Mouse (Mus musculus) gastrocnemius, adult 8-10 months (tissue): ENCODE results near the gene Gramd1a. TPM values are rescaled to one million over a fixed set of nuclear protein-coding genes. Genes with fewer than 3 reads are reported as not detected.

Source experiments
- DNase-seq, 2 experiments: peaks; one replicate each; pipeline ENCODE4 v3.0.0; 2022; ENCODE audit warnings: low spot score in 2 of 2
- total RNA-seq, 4 experiments: library from RNA; stranded (reverse); gene quantifications; 2 replicates each; pipeline ENCODE4 v1.2.4; 2022

Gramd1a gene
- total RNA-seq, 4 experiments from 2014 or later: 30.7 to 40.2 (median 33.3) TPM

GRCm38 (mm10) chr7:31097583-31098248 is 58.0 kb downstream of the Gramd1a start:
- DNase-seq: peak; percentile 86 to 89

DNA sequence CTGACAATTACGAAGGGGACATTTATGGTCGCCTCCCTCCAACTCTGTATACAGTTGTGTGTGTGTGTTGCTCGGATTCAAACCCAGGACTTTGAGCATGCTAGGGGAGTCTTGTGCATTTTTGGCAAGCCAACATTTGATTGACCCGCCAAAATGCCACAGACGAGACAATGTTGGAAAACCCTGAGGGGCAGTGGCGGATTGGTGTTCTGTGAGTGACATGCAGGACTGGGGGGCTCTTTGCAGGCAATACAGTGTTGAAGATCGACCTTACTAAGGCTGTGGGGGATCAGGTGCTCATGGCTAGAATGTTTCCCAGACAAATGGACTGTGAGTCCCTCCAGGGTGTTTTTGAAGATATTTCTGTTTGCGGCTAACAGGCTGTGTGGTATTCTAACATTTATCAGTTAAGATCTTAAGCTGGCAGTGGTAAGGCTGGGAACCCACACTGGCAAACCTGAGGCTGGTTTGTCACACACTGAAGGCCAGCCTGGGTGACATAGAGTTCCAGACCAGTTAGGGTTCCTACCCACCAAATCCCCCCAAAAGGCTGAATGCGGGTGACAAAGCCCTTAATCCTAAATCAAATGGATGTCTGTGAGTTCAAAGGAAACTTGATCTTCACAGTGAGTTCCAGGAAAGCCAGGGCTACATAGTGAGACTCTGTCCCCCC is 58.7 kb downstream of the Gramd1a start:
- no peak for DNase-seq

DNA sequence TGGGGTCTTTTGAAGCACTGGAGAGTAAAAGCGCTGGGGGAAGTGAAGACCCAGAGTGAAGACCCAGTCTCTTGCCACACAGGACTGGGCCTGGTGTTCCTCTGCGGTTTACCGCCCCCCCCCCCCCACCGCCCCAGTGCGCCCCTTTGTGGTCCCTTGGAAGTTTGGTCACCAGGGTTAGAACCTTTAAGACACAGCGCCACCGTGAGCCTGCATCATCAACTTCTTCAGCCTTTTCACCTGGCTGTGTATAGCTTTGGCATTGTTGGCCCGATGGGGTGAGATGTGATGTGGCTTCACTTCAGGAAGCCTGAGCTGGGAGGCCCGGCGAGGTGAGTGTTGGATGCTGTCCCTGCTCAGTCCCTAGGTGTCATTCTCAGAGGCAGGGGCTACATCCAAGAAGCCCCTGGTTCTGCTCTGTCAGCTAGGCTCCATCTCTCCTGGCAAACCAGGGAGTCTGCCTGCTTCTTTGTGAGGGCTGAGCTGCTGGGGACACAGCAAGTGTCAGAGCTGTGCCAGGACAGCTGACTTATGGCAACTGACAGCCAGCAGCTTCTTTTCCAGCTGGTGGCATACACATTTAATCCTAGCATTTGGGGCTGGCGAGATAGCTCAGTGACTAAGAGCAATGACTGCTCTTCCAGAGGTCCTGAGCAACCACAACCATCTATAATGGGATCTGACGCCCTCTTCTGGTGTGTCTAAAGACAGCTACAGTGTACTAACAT is 60.8 kb downstream of the Gramd1a start:
- DNase-seq: no peak

GRCm38 (mm10) chr7:31089721-31090120 is 66.0 kb downstream of the Gramd1a start:
- DNase-seq: no peak

DNA sequence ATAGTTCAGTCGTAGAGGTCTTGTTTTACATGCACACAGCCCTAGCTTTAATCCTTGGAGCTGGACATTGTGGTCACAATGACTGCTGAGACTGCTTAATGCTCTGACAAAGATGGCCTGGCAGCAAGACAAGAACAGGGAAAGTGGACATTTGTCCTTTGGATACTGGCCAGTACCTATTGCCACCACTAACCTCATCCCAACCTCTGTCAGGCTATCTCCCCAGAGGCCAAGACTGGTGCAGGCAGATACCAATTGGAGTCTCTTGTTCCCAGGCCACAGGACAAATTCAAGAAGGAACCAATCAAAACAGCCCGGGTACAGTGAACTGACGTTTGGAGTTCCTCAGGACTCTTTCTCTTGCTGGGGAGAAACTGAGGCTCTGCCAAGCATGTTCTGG is 67.5 kb downstream of the Gramd1a start:
- DNase-seq: no peak

DNA sequence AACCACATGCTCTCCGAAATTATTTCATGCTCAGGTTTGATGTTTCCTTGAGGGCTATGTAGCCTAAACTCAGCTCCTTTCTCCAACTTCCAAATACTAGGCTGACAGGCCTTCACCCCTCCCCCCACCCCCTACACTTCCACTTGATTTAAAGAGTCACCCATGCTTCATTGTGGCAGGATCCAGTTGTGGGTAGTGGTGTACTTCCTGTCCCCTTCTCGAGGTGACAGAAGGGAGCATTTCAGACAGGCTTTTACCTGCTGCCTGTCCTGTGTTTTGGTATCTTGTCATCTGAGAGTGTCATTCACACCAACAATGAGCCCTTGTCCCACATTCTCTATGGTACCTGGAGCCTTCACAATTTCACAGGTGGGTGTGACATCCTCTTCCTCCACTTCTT is 68.4 kb downstream of the Gramd1a start:
- no peak for DNase-seq

- no peak for DNase-seq
Observed at GRCm38 (mm10) chr7:31086175-31086755, 69.4 kb downstream of the Gramd1a start.

GRCm38 (mm10) chr7:31085171-31085570 is 70.5 kb downstream of the Gramd1a start:
- no peak for DNase-seq

- no peak for DNase-seq
Observed at GRCm38 (mm10) chr7:31084140-31084539, 71.6 kb downstream of the Gramd1a start.

GRCm38 (mm10) chr7:31082831-31083588 is 72.7 kb downstream of the Gramd1a start:
- peak; percentile 80 to 83 for DNase-seq

GRCm38 (mm10) chr7:31082106-31082505 is 73.6 kb downstream of the Gramd1a start:
- no peak for DNase-seq

DNA sequence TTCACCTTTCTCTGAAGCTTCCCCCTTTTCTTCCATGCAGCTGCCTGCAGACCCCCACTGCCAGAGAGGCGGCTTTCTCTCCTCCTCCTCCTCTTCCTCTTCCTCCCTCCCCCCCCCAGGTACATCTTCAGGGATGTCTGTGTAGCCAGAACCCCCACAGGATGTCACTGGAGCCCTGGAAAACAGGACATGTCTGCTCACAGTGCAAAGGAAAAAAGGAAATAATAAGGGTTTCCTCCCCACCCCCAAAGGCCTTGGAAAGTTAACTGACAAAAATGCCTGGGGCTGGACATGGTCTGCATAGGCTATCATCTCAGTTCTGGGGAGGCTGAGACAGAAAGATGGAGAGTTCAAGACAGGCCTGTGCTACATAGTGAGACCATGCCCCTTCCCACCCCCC is 74.6 kb downstream of the Gramd1a start:
- no peak for DNase-seq

DNA sequence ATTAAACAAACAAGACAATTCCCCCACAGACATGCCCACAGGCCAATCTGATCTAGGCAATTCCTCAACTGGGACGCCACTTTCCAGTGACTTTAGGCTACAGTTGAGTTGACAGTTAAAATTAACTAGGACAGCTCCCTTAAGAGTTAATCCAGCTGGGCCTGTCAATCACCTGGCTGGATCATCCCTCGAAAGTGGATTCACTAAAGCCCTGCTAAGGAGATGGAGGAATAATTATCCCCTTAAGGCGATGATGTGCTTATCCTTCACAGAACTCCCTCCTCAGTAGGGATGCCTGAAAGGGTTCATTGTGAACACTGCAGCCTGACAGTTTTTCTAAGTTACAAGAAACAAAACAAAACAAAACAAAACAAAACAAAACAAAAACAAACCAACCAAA is 75.1 kb downstream of the Gramd1a start:
- no peak for DNase-seq

Other genes starting within 250 kb of the Gramd1a start
- gene Mag, start 241.0 kb downstream of the Gramd1a start, total RNA-seq: under 1 TPM in 3 of 4 experiments, not detected in 1; 0.47 to 0.65 (median 0.56) TPM
- gene Hamp2, start 231.2 kb downstream of the Gramd1a start, total RNA-seq: not detected
- under 1 TPM in 1 of 4 experiments, not detected in 3; 0.86 TPM for gene Hamp, start 211.9 kb downstream of the Gramd1a start, total RNA-seq
- gene Usf2, start 199.1 kb downstream of the Gramd1a start, total RNA-seq: 10 to 100 TPM; 75.5 to 96.0 (median 89.5) TPM
- gene Lsr, start 182.4 kb downstream of the Gramd1a start, total RNA-seq: under 1 TPM in 3 of 4 experiments, not detected in 1; 0.29 to 0.56 (median 0.54) TPM
- under 1 TPM in 1 of 4 experiments, not detected in 3; 0.19 TPM for gene Fam187b, start 182.1 kb downstream of the Gramd1a start, total RNA-seq
- 1 to 10 TPM; 4.7 to 8.7 (median 6.1) TPM for gene Fxyd5, start 113.4 kb downstream of the Gramd1a start, total RNA-seq
- gene Fxyd7, start 104.4 kb downstream of the Gramd1a start, total RNA-seq: 1 to 10 TPM in 2 of 4 experiments, under 1 TPM in 1, not detected in 1; 0.99 to 1.3 (median 1.3) TPM
- gene Fxyd1, start 98.7 kb downstream of the Gramd1a start, total RNA-seq: 100 to 1,000 TPM; 556 to 826 (median 679) TPM
- 1 to 10 TPM; 1.4 to 3.5 (median 2.3) TPM for gene Lgi4, start 96.6 kb downstream of the Gramd1a start, total RNA-seq
- gene Fxyd3, start 79.2 kb downstream of the Gramd1a start, total RNA-seq: 1 to 10 TPM in 2 of 4 experiments, under 1 TPM in 2; 0.77 to 1.3 (median 0.92) TPM
- 10 to 100 TPM; 15.2 to 21.0 (median 17.7) TPM for gene Hpn, start 40.6 kb downstream of the Gramd1a start, total RNA-seq
- 1,000 to 10,000 TPM in 1 of 4 experiments, 100 to 1,000 TPM in 3; 780 to 1,106 (median 929) TPM for gene Scn1b, start 28.9 kb downstream of the Gramd1a start, total RNA-seq
- not detected for gene Scgb2b2, start 134.6 kb upstream of the Gramd1a start, total RNA-seq
- not detected for gene Scgb1b2, start 135.9 kb upstream of the Gramd1a start, total RNA-seq
- not detected for gene Scgb2b3, start 206.2 kb upstream of the Gramd1a start, total RNA-seq
- not detected for gene Scgb1b3, start 219.7 kb upstream of the Gramd1a start, total RNA-seq